Mouse (Mus musculus) liver, postnatal 0 days (tissue): Measurements from ENCODE around the gene Efhd1. TPM values are rescaled to one million over a fixed set of nuclear protein-coding genes. Genes with fewer than 3 reads are reported as not detected.

Source experiments
- ATAC-seq: fragments of 200-750 bp; cut with Nextera tagmentation; 2 replicates; pipeline ENCODE4 v1.8.0; 2017; ENCODE audit warnings: mild to moderate bottlenecking, moderate library complexity
- DNase-seq: peaks from one replicate; pipeline ENCODE4 v3.0.0-alpha.2; 2016
- H3K27ac ChIP-seq: fragments of 300-500 bp; sonication (generic); 2 replicates; pipeline ENCODE4 v1.5.1; 2014; ENCODE audit warnings: antibody characterized with exemption, moderate library complexity, mild to moderate bottlenecking, low read depth
- H3K27me3 ChIP-seq: fragments of 300-500 bp; sonication (generic); 2 replicates; pipeline ENCODE4 v1.6.1; 2014; ENCODE audit warnings: low read length, control low read depth, mixed read lengths; ENCODE audit not compliant: insufficient read depth
- H3K36me3 ChIP-seq: fragments of 300-500 bp; sonication (generic); replicated peaks from 2 replicates; pipeline ENCODE4 v1.6.1; 2014; ENCODE audit warnings: mild to moderate bottlenecking, control low read depth, low read length, moderate library complexity, mixed read lengths; ENCODE audit not compliant: insufficient read depth
- H3K4me1 ChIP-seq: fragments of 300-500 bp; sonication (generic); 2 replicates; pipeline ENCODE4 v1.6.1; 2014; ENCODE audit warnings: antibody characterized with exemption, mild to moderate bottlenecking, control low read depth; ENCODE audit not compliant: insufficient read depth
- H3K4me2 ChIP-seq: fragments of 300-500 bp; sonication (generic); 2 replicates; pipeline ENCODE4 v1.6.1; 2014; ENCODE audit warnings: low read depth, mild to moderate bottlenecking, low read length, moderate library complexity, mixed read lengths
- H3K4me3 ChIP-seq: fragments of 300-500 bp; sonication (generic); 2 replicates; pipeline ENCODE4 v1.5.1; 2014; ENCODE audit warnings: low read depth, low read length
- H3K9ac ChIP-seq: fragments of 300-500 bp; sonication (generic); replicated peaks from 2 replicates; pipeline ENCODE4 v1.6.1; 2014; ENCODE audit warnings: mild to moderate bottlenecking, moderate library complexity
- H3K9me3 ChIP-seq: fragments of 300-500 bp; sonication (generic); 2 replicates; pipeline ENCODE4 v1.6.1; 2016; ENCODE audit warnings: mild to moderate bottlenecking, control low read depth, low read length, mixed read lengths
- CTCF ChIP-seq: sonication (generic); IDR thresholded peaks from 2 replicates; pipeline ENCODE4 v1.5.1; 2016; ENCODE audit warnings: antibody characterized with exemption, low read depth
- EP300 ChIP-seq: IDR thresholded peaks from 2 replicates; pipeline ENCODE4 v1.6.1; 2016; ENCODE audit warnings: antibody characterized with exemption, low read depth, mild to moderate bottlenecking
- WGBS: fragments of 180-500 bp; shearing (Covaris S2); extraction: QIAGEN DNeasy Blood & Tissue Kit; methylation state at CpG from one replicate; pipeline ENCODE4 v1.1.7; 2014; ENCODE audit not compliant: insufficient replicate concordance; 5-methylcytosine and 5-hydroxymethylcytosine counted together
- polyA plus RNA-seq: library from polyadenylated mRNA; unstranded; fragments of >200 nt; fragmentation: Nextera tagmentation; extraction: Ambion mirVana; gene quantifications from 2 replicates; pipeline ENCODE4 v1.2.1, GENCODE M21; 2015

Gene Efhd1
- polyA plus RNA-seq, 1 experiment from 2014 or later: 0.26 TPM

DNA sequence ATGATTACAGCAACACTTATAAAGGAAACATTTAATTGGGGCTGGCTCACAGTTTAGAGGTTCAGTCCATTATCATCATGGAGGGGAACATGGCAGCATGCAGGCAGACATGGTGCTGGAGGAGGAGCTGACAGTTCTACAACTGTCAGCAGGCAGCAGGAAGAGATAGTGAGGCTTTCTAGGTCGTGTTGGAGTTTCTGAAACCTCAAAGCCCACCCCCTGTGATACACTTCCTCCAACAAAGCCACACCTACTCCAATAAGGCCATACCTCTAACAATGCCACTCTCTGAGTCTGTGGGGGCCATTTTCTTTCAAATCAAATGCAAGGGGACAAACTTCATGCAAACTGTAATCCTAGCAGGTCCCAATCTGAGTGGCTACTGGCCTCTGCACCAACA is 56.9 kb downstream of the Efhd1 start:
- TF ChIP-seq CTCF: no peak
- TF ChIP-seq EP300: no peak
- WGBS: 6% methylated on average over 1 of the region's 1 CpGs
- Histone ChIP-seq H3K36me3 (no peaks in the 10 kb centered on the region), H3K4me2 (no peak overlapping the region), H3K27ac (no peak overlapping the region), H3K4me1 (no peaks in the 10 kb centered on the region), H3K9ac (no peak overlapping the region), H3K27me3 (no peaks in the 10 kb centered on the region), H3K4me3 (no peak overlapping the region), H3K9me3 (peaks cover 11% of the 10 kb centered on the region)
- no peak for ATAC-seq
- no peak for DNase-seq

DNA sequence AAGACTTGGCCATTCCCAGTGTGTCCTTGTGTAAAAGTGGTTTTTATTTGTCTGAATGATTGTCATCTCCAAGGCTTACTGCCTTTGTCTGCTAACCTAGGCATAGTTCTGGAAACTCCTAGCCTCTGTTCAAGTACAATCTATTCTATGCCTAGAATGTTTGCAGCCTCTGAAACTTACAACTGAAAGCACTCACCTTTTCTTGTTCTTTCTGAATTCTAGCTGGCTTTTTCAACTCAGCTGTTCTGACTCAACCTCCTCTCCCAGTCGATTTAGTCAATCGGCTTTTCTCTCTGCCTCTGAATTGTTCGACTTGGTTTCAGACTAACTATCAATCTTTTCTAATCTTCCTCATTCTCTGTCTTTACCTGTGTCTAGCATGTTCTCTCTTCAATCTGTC is 58.6 kb downstream of the Efhd1 start:
- Histone ChIP-seq H3K36me3 (no peaks in the 10 kb centered on the region), H3K9me3 (peaks cover 11% of the 10 kb centered on the region), H3K9ac (no peak overlapping the region), H3K4me1 (no peaks in the 10 kb centered on the region), H3K4me3 (no peak overlapping the region), H3K4me2 (no peak overlapping the region), H3K27me3 (no peaks in the 10 kb centered on the region), H3K27ac (no peak overlapping the region)
- TF ChIP-seq EP300 (no peak), CTCF (no peak)
- ATAC-seq (no peak), DNase-seq (no peak)
- 89% methylated on average over 3 of the region's 3 CpGs for WGBS

DNA sequence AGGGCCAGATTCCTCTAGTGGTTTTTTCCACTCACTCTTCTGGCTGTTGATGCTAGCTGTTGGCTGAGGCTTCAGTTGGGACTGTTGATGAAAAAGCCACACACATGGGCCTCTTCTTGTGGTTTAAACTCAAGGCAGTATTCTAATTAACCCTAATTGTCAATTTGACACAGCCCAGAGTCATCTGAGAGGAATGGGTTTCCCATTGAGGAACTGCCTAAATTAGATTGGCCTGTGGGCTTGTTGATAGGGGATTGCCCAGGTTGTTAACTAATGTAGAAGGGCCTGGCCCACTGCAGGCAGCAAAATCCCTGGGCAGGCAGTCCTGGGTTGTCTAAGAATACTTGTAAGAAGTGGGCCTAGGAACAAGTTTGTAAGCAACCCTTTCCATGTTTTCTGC is 60.5 kb downstream of the Efhd1 start:
- Histone ChIP-seq H3K27me3 (no peaks in the 10 kb centered on the region), H3K27ac (no peak overlapping the region), H3K9me3 (peaks cover 10% of the 10 kb centered on the region), H3K4me3 (no peak overlapping the region), H3K9ac (no peak overlapping the region), H3K4me1 (0 out of 2 replicates have a peak, but pooled peaks cover 2% of the 10 kb centered on the region), H3K4me2 (no peak overlapping the region), H3K36me3 (no peaks in the 10 kb centered on the region)
- no peak for DNase-seq
- ATAC-seq: no peak
- no peak for TF ChIP-seq EP300
- TF ChIP-seq CTCF: no peak

DNA sequence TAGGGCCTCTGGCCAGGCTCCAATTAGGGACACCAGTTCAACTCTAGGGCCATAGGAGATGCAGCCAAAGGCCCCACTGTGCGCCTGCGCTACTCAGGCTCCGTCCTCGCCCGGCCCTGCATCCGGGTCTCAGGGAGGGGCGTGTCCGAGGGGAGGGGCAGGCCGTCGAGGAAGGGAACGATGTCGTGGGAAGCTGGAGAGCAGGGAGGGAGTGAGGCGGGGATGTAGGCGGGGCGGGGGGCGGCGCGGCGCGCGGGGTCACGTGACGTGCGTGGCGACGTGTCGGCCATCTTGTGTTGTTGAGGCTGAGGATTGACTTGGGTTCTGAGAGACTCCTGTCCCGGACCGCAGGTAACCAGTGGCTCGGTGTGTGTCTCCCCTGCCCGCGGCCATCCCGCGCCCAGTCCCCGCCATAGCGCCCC is 62.6 kb downstream of the Efhd1 start, which contains the start of gene Gigyf2:
TSS of gene Gigyf2 (plus strand) at position 257 of the 422 bp plus-strand sequence.
- H3K27ac ChIP-seq: peak within 1 kb of the TSS; percentile 95
- no peak for TF ChIP-seq EP300
- no peak for TF ChIP-seq CTCF
- peak within 1 kb of the TSS; percentile 91 for H3K4me2 ChIP-seq
- ATAC-seq (peak; percentile 99), DNase-seq (peak; percentile 99)
- 0% methylated on average over 22 of the region's 36 CpGs for WGBS
- H3K9me3 ChIP-seq: no peaks in the 10 kb centered on the region
- 0 out of 2 replicates have a peak, but pooled peaks cover 2% of the 10 kb centered on the region for H3K4me1 ChIP-seq
- peak within 1 kb of the TSS; percentile 97 for H3K9ac ChIP-seq
- peak within 1 kb of the TSS; percentile 95 for H3K4me3 ChIP-seq
- no peaks in the 10 kb centered on the region; the same call in 1 of the 2 replicates for H3K36me3 ChIP-seq
- H3K27me3 ChIP-seq: no peaks in the 10 kb centered on the region

DNA sequence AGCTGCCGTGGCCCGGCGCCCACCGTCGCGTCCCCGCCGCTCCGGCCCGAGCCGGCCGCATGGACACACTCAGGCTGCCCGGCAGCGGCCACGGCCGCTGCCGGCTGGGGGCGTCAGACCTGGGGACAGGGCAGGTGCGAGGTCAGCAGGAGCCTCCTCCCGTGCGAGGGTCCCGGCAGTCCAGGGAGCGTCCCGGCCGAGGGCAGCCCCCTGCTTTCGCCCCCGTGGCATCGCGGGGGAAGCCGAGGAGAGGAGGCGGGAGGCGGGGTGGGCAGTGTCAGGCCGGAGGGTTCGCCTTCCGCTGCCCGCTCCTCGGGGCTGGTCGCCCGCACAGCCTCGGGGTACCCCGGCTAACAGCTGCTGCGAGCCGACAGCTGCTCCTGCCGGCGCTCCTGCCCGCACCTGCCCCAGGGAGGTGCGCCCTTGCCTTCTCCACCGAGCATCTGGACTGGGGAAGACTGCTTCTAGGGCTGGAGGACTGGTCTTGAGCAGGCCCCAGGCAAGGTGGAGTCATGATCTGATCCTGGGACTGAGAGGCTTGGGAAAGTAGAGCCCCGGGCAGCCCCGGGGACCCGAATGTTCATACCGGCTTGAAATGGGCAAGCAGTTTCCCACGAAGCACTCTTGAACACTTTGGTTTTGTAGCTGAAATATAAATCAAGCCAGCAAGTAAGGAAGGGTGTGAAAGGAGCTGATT is 63.1 kb downstream of the Efhd1 start:
- Histone ChIP-seq H3K36me3 (no peaks in the 10 kb centered on the region; the same call in 1 of the 2 replicates), H3K27me3 (no peaks in the 10 kb centered on the region), H3K27ac (peak overlapping the region; percentile 95), H3K4me3 (peak overlapping the region; percentile 95), H3K4me2 (peak overlapping the region; percentile 91), H3K9ac (peak overlapping the region; percentile 97), H3K4me1 (0 out of 2 replicates have a peak, but pooled peaks cover 2% of the 10 kb centered on the region), H3K9me3 (no peaks in the 10 kb centered on the region)
- no peak for DNase-seq
- 3% methylated on average over 47 of the region's 53 CpGs for WGBS
- peak; percentile 74 for ATAC-seq
- TF ChIP-seq EP300: no peak
- TF ChIP-seq CTCF: no peak

DNA sequence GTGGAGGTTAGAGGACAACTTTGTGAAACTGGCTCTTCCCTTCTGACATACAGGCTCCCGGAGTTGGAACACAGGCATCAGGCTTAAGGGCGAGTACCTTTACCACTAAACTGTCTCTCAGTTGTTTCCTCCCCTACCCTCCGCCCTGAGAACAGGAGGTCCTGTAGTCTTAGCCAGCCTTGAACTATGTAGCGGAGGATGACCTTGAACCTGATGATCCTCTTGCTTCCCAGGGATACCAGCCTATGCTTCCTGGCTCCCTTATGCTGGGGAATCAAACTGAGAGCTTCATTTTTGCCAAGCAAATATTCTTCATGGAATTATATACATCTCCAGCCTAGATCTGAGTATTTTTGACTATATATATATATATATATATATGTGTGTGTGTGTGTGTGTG is 67.6 kb downstream of the Efhd1 start:
- no peak for TF ChIP-seq EP300
- no peak for TF ChIP-seq CTCF
- ATAC-seq: no peak
- Histone ChIP-seq H3K36me3 (peaks cover 15% of the 10 kb centered on the region), H3K27ac (no peak overlapping the region), H3K9me3 (no peaks in the 10 kb centered on the region), H3K9ac (no peak overlapping the region), H3K4me3 (no peak overlapping the region), H3K4me2 (no peak overlapping the region), H3K27me3 (no peaks in the 10 kb centered on the region), H3K4me1 (0 out of 2 replicates have a peak, but pooled peaks cover 2% of the 10 kb centered on the region)
- no peak for DNase-seq
- 82% methylated on average over 4 of the region's 4 CpGs for WGBS
